Comparison of ENCODE assay signal across 18 mouse cellular contexts in the genomic region with DNA sequence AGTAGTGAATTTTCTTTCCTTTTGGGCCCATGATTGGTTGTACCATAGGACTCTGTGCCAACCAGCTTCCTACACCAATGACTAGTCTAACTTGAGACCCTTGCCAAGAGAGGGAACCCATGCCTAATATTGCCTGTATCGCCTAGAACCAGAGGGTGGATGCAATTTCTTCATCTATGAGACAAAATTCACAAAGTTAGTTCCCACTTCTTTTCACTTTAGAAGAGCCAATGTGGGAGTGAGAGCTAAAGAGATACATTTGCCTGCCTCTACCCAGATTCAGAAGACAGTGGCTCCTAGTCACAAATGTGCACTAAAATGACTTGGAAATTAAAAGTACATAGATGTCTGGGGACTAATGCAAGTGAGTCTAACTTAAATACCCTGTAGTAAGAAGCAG.
DNase-seq lines count a peak whose midpoint lies in the region; ATAC-seq lines count a peak whose summit lies in the region.
"Had no signal": no experiment of that assay in that cellular context is flagged by ENCODE, and none has a peak within 500 bp of the region (broad histone marks: within the 10 kb centered on the region; RNA-seq: fewer than 3 reads in every experiment).

No protein-coding gene starts in this region.

- peak; percentile 57 for ATAC-seq in frontal cortex, adult (ENCODE audit: low TSS enrichment)
- ATAC-seq: activated CD4-positive, CD25-positive, alpha-beta regulatory T cell, adult 4 months; CD4-positive, CD25-positive, alpha-beta regulatory T cell, adult 4 months; Patski had no signal

- DNase-seq in frontal cortex, postnatal 36 days (ENCODE audit: low spot score in 2 of 2), result no peak
- peak; percentile 29 for DNase-seq in brain, adult 2 months (ENCODE audit: low read depth, low spot score)
- DNase-seq in urinary bladder, postnatal 36 days (ENCODE audit: low spot score in 2 of 2), result no peak
- DNase-seq: adrenal gland, adult 2 months; adrenal gland, adult 8-10 months; adrenal gland, postnatal 10 days; adrenal gland, postnatal 14 days; adrenal gland, postnatal 25 days; adrenal gland, postnatal 36 days; B cell, adult 2 months; cerebellum, adult 11 months; cerebellum, adult 11-12 months; cerebellum, adult 18-20 months; cerebellum, adult 2 months had no signal
